Mouse (Mus musculus): ENCODE data around the gene Dennd4c. TPM values are rescaled to one million over a fixed set of nuclear protein-coding genes. Genes with fewer than 3 reads are reported as not detected.
A peak's percentile ranks its signal among the peaks of the same experiment; 100 is the strongest.

Gene Dennd4c
- 10 to 100 TPM; 10.4 to 15.5 TPM for total RNA-seq (2021)

- peak; percentile 78 to 95 for DNase-seq (ENCODE audit: extremely low spot score in 1 of 2, low spot score in 2 of 2)
- intact Hi-C loops (cut with DNase I), result no loop called here
These were observed at the start of gene Dennd4c for GRCm38 (mm10) chr4:86748336-86749291. TSS of gene Dennd4c (plus strand) at chr4:86748555.

DNA sequence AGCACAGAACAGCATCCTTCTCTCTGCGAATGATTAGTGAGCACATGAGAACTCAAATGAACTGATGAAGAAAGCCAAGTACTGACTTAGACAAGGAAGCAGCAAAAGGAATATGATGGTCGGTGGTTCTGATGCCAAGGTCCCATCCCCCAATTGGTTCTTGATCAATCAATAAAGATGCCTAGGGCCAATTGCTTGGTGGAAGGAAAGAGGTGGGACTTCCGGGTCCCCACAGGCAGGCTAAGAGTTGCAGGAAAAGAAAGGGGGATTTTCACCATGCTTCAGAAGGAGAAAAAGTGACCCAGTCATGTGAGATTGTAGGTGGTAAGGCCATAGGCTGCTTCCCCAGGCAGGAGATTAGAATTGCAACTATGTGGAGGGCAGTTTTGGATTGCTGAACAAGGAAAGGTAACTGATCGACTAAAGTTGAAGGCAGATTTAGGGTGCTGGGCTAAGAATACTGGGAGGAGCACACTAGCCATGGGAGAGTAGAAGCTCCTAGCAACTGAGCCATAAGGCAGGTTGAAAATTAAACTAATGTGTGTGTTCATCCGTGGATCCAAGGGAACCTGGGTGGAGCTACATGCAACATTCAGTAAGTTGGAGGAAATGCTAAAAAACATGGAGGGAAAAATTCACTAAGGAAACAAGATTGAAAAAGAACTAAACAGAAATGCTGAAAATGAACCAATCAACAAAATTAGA is 49.0 kb upstream of the Dennd4c start:
- intact Hi-C loops (cut with DNase I), result loop anchor here (5.0 kb wide), 3 partner anchors 47 to 122 kb away; partner anchors contain the start of gene Rraga
- no peak for DNase-seq (ENCODE audit: extremely low spot score in 1 of 2, low spot score in 2 of 2)

DNA sequence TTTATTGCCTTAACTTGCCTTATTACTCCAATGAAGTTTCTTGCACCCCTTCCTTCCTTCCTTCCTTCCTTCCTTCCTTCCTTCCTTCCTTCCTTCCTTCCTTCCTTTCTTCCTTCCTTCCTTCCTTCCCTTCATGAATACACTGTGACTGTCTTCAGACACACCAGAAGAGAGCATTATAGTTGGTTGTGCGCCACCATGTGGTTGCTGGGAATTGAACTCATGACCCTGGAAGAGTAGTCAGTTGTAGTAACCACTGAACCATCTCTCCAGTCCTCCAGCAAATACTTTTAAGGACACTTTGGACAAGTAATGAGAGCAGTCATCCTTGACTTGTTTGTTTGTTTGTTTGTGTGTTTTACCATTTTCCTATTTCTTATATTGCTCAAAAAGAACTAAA is 39.6 kb upstream of the Dennd4c start:
- DNase-seq (ENCODE audit: extremely low spot score in 1 of 2, low spot score in 2 of 2), result no peak
- intact Hi-C loops (cut with DNase I), result no loop called here

DNA sequence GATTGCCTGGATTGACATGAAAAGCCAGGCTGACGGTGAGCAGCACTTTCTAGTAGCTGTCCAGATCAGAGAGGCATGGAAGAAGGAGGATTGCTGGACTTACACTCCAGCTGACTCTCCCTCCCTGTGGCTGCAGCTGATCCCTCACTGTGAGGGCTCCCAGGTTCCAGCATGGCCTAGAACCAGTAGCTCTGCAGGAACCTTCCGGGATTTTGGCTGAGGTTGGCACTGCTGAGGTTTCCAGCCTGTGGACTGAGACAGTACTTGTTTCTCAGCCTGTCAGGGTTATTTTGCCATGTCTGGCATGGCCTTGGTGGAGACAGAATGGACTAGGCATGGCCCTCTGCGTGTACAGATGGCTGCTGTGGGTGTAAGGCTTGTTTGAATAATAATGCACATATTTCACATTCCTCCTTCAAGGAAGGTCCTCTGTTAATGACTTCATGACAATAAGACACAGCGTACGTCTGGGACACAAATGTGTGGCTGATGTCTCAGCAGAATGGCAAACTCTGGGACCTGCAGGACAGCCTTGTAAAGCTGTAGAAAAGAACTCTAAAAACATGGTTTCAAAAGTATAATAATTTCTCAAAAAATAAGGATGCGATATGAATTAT is 38.2 kb upstream of the Dennd4c start:
- intact Hi-C loops (cut with DNase I), result no loop called here
- no peak for DNase-seq (ENCODE audit: extremely low spot score in 1 of 2, low spot score in 2 of 2)

GRCm38 (mm10) chr4:86710666-86711215 is 37.6 kb upstream of the Dennd4c start:
- intact Hi-C loops (cut with DNase I), result no loop called here
- no peak for DNase-seq (ENCODE audit: extremely low spot score in 1 of 2, low spot score in 2 of 2)

- DNase-seq (ENCODE audit: extremely low spot score in 1 of 2, low spot score in 2 of 2), result peak in 1 of 2 experiments; percentile 44
- intact Hi-C loops (cut with DNase I), result no loop called here
These were observed 35.6 kb upstream of the Dennd4c start for GRCm38 (mm10) chr4:86712751-86713195.

GRCm38 (mm10) chr4:86713518-86713917 is 34.8 kb upstream of the Dennd4c start:
- intact Hi-C loops (cut with DNase I), result no loop called here

GRCm38 (mm10) chr4:86715341-86715740 is 33.0 kb upstream of the Dennd4c start:
- no peak for DNase-seq (ENCODE audit: extremely low spot score in 1 of 2, low spot score in 2 of 2)
- intact Hi-C loops (cut with DNase I), result no loop called here

More at GRCm38 (mm10) chr4:86713518-86713917, 34.8 kb upstream of the Dennd4c start:
- no peak for DNase-seq (ENCODE audit: extremely low spot score in 1 of 2, low spot score in 2 of 2)

DNA sequence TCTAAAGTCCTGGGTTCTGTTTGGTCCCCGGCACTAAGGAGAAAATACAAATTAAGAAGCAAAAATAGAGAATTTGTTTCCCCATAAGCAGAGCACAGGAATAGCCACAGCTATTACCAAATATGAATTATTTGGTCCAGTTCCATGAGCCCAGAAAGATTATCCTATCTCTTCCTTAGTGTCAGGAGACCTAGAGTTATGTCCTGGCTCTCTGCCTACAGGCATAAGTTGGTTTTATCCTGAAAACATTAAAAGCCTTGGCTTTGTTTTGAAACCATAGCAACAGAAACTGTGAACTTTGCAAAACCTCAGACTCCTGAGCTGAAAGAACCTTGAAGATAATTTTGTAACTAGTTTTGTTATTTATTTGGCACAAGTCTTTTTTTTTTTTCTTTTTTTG is 31.2 kb upstream of the Dennd4c start:
- intact Hi-C loops (cut with DNase I), result no loop called here
- no peak for DNase-seq (ENCODE audit: extremely low spot score in 1 of 2, low spot score in 2 of 2)

- no peak for DNase-seq (ENCODE audit: extremely low spot score in 1 of 2, low spot score in 2 of 2)
- intact Hi-C loops (cut with DNase I), result no loop called here
These were observed 29.3 kb upstream of the Dennd4c start for GRCm38 (mm10) chr4:86718878-86719577.

- peak in 1 of 2 experiments; percentile 23 for DNase-seq (ENCODE audit: extremely low spot score in 1 of 2, low spot score in 2 of 2)
- intact Hi-C loops (cut with DNase I), result no loop called here
These were observed 26.4 kb upstream of the Dennd4c start for GRCm38 (mm10) chr4:86721856-86722358.

DNA sequence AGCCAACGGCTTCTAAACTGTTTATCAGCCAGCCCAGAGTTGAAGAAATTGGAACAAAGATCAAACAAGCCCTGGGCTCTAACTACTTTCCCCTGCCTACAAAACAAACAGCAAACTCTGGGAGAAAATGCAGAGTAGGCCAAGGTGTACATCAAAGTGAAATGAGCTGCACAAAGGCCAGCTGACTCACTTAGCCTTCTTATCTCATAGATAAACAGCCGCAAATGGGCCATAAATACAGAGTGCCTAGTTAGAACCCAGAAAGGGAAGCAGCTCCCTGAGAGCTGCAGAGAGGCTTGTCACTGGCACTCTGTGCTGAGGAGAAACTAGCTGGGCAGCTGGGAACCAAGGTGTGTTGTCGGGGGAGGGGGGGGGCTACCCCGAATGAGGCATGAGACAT is 23.2 kb upstream of the Dennd4c start:
- intact Hi-C loops (cut with DNase I), result no loop called here

DNA sequence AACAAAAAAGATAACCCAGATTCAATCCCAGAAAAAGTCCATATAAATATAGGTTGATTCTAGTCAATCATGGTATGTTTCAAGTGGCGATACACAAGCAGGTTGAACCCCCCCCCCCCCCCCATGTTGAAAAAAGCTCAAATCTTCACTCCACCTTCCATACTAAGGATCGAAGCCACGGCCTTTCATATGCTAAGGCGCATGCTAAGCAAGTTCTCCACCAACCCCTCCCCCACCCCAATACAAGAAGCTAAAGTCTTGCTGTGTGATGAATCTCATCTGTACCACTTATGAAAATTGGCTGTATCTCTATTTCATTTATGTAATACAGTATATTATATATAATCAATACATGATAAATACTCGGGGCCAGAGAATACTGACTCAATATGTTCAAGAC is 22.2 kb upstream of the Dennd4c start:
- DNase-seq (ENCODE audit: extremely low spot score in 1 of 2, low spot score in 2 of 2), result no peak
- intact Hi-C loops (cut with DNase I), result no loop called here

More for the DNA sequence above, 23.2 kb upstream of the Dennd4c start:
- DNase-seq (ENCODE audit: extremely low spot score in 1 of 2, low spot score in 2 of 2), result no peak

- intact Hi-C loops (cut with DNase I), result no loop called here
- DNase-seq (ENCODE audit: extremely low spot score in 1 of 2, low spot score in 2 of 2), result no peak
These were observed 18.5 kb upstream of the Dennd4c start for GRCm38 (mm10) chr4:86729829-86730228.

DNA sequence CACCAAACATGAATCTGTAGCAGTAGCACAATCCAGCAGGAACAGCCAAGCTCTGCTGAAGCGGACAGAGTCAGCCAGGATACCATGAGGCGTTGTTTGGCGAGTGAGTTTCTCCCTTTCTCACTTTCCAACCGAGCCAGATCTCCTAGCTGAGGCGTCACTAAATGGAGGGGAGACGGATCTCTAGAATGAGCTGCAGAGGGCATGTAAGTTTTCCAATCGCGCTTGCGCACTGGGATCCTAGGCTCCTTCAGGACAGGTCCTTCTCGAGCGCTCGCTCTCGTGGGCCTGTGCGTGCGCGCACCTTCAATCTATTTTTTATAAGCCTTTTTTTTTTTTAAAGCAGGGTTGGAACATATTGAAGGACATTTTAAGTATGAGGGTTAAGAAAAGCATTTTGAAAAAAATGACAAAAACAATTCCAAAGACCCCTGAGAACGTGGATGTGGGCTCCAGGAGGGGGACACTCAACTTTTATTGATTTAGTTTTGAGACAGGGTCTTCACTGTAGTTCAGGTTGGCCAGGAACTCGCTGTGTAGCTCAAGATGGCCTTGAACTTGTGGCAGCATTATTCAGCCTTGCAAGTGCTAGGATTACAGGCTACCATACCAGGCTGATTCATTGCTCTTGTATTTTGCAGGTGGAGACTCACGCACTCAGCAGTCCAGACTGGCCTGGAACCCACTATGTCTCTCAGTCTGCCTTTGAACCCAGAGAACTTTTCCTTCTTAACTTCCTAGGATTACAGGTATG is 14.1 kb upstream of the Dennd4c start:
- no peak for DNase-seq (ENCODE audit: extremely low spot score in 1 of 2, low spot score in 2 of 2)

GRCm38 (mm10) chr4:86739308-86739993 is 8.9 kb upstream of the Dennd4c start:
- no peak for DNase-seq (ENCODE audit: extremely low spot score in 1 of 2, low spot score in 2 of 2)
- intact Hi-C loops (cut with DNase I), result no loop called here

More for the DNA sequence above, 14.1 kb upstream of the Dennd4c start:
- intact Hi-C loops (cut with DNase I), result no loop called here

GRCm38 (mm10) chr4:86749361-86749841 is 1.0 kb downstream of the Dennd4c start:
- peak; percentile 10 to 34 for DNase-seq (ENCODE audit: extremely low spot score in 1 of 2, low spot score in 2 of 2)
- intact Hi-C loops (cut with DNase I), result no loop called here
